ENCODE assay signal across 8 mouse cellular contexts in genomic region chr7:16891641-16892351, GRCm38 (mm10). TPM values are rescaled to one million over a fixed set of nuclear protein-coding genes. Genes with fewer than 3 reads are reported as not detected.
DNase-seq lines count a peak whose midpoint lies in the region; ATAC-seq and TF ChIP-seq lines count a peak whose summit lies in the region.

Gene Gng8 (plus strand): TSS chr7:16891786.

- peaks cover under 1% of the 10 kb centered on the region; the same call in 1 of the 2 replicates for H3K36me3 ChIP-seq in forebrain, embryonic 12.5 days (replicated peaks)
- H3K36me3 ChIP-seq in heart, postnatal 0 days (replicated peaks; ENCODE audit: control insufficient read depth, insufficient read depth, low read length) = peaks cover under 1% of the 10 kb centered on the region; the same call in 1 of the 2 replicates
- H3K36me3 ChIP-seq in liver, embryonic 16.5 days (ENCODE audit: control insufficient read depth, insufficient read depth) = no peaks in the 10 kb centered on the region
- H3K36me3 ChIP-seq in neural tube, embryonic 12.5 days = peaks cover 3% of the 10 kb centered on the region
- H3K36me3 ChIP-seq in stomach, postnatal 0 days (ENCODE audit: control insufficient read depth, insufficient read depth, low read length) = no peaks in the 10 kb centered on the region

- DNase-seq in c-Kit-positive CD71-positive TER-119-negative erythroid progenitor cells, embryonic 14.5 days (ENCODE audit: low read depth) = peak; percentile 80
- peak; percentile 88 for DNase-seq in heart, postnatal 0 days (ENCODE audit: low spot score)
- DNase-seq in kidney, postnatal 36 days = peak; percentile 88 to 94
- DNase-seq in stomach, postnatal 0 days (ENCODE audit: low spot score) = peak; percentile 85

- H3K4me2 ChIP-seq in forebrain, embryonic 12.5 days = peak within 1 kb of the TSS; percentile 62
- H3K4me2 ChIP-seq in heart, postnatal 0 days (ENCODE audit: low read depth, low read length) = peak within 1 kb of the TSS; percentile 62
- peak within 1 kb of the TSS; percentile 80 for H3K4me2 ChIP-seq in liver, embryonic 16.5 days (ENCODE audit: low read depth, low read length)
- peak within 1 kb of the TSS; percentile 66 for H3K4me2 ChIP-seq in neural tube, embryonic 12.5 days (replicated peaks)
- H3K4me2 ChIP-seq in stomach, postnatal 0 days (replicated peaks; ENCODE audit: low read depth) = peak within 1 kb of the TSS; percentile 58

- peak within 1 kb of the TSS; percentile 57 for H3K27ac ChIP-seq in forebrain, embryonic 12.5 days
- peak within 1 kb of the TSS; percentile 72 for H3K27ac ChIP-seq in heart, postnatal 0 days (ENCODE audit: low read depth)
- H3K27ac ChIP-seq in liver, embryonic 16.5 days (ENCODE audit: low read length) = no peak within 1 kb of the TSS
- H3K27ac ChIP-seq in neural tube, embryonic 12.5 days = no peak within 1 kb of the TSS
- peak within 1 kb of the TSS; percentile 91 for H3K27ac ChIP-seq in stomach, postnatal 0 days (replicated peaks)

- peaks cover 47% of the 10 kb centered on the region for H3K4me1 ChIP-seq in forebrain, embryonic 12.5 days
- H3K4me1 ChIP-seq in heart, postnatal 0 days (ENCODE audit: control insufficient read depth, insufficient read depth) = no peaks in the 10 kb centered on the region; the same call in 1 of the 2 replicates
- peaks cover 9% of the 10 kb centered on the region for H3K4me1 ChIP-seq in liver, embryonic 16.5 days (ENCODE audit: control insufficient read depth, low read depth, low read length)
- H3K4me1 ChIP-seq in neural tube, embryonic 12.5 days = peaks cover 37% of the 10 kb centered on the region
- no peaks in the 10 kb centered on the region; the same call in 1 of the 2 replicates for H3K4me1 ChIP-seq in stomach, postnatal 0 days (replicated peaks; ENCODE audit: control insufficient read depth, insufficient read depth)

- under 1% methylated on average over 30 of the region's 30 CpGs for WGBS in forebrain, embryonic 12.5 days
- under 1% methylated on average over 30 of the region's 30 CpGs for WGBS in heart, postnatal 0 days
- WGBS in liver, embryonic 16.5 days (ENCODE audit: insufficient replicate concordance) = under 1% methylated on average over 30 of the region's 30 CpGs
- under 1% methylated on average over 30 of the region's 30 CpGs for WGBS in neural tube, embryonic 12.5 days
- under 1% methylated on average over 30 of the region's 30 CpGs for WGBS in stomach, postnatal 0 days

- TF ChIP-seq EP300 in heart, postnatal 0 days (IDR thresholded peaks at IDR 0.05; ENCODE audit: low read depth) = no peak
- no peak for TF ChIP-seq EP300 in stomach, postnatal 0 days (optimal IDR thresholded peaks at IDR 0.05)

- peak; percentile 97 for TF ChIP-seq CTCF in heart, postnatal 0 days (IDR thresholded peaks at IDR 0.05; ENCODE audit: low read depth)
- peak; percentile 98 for TF ChIP-seq CTCF in stomach, postnatal 0 days (IDR thresholded peaks at IDR 0.05; ENCODE audit: low read depth)

- H3K27me3 ChIP-seq in forebrain, embryonic 12.5 days = peaks cover 60% of the 10 kb centered on the region
- peaks cover 27% of the 10 kb centered on the region for H3K27me3 ChIP-seq in heart, postnatal 0 days (ENCODE audit: control insufficient read depth, insufficient read depth, low read length)
- peaks cover 57% of the 10 kb centered on the region for H3K27me3 ChIP-seq in liver, embryonic 16.5 days (ENCODE audit: control insufficient read depth, insufficient read depth, low read depth, low read length)
- H3K27me3 ChIP-seq in neural tube, embryonic 12.5 days (replicated peaks) = peaks cover 43% of the 10 kb centered on the region
- no peaks in the 10 kb centered on the region for H3K27me3 ChIP-seq in stomach, postnatal 0 days (ENCODE audit: control insufficient read depth, insufficient read depth, low read length)

- no peaks in the 10 kb centered on the region for H3K9me3 ChIP-seq in forebrain, embryonic 12.5 days
- no peaks in the 10 kb centered on the region for H3K9me3 ChIP-seq in heart, postnatal 0 days (replicated peaks; ENCODE audit: control insufficient read depth, low read length)
- no peaks in the 10 kb centered on the region for H3K9me3 ChIP-seq in liver, embryonic 16.5 days (replicated peaks; ENCODE audit: control insufficient read depth, low read length)
- no peaks in the 10 kb centered on the region for H3K9me3 ChIP-seq in neural tube, embryonic 12.5 days
- no peaks in the 10 kb centered on the region for H3K9me3 ChIP-seq in stomach, postnatal 0 days (ENCODE audit: control insufficient read depth, low read length)

- ATAC-seq in CD4-positive, CD25-positive, alpha-beta regulatory T cell, adult 4 months = peak; percentile 83
- peak; percentile 74 for ATAC-seq in forebrain, embryonic 12.5 days (ENCODE audit: low FRiP score)
- ATAC-seq in heart, postnatal 0 days (ENCODE audit: insufficient read depth, low read depth) = peak; percentile 81
- peak; percentile 82 for ATAC-seq in liver, embryonic 16.5 days (ENCODE audit: low read depth)
- ATAC-seq in neural tube, embryonic 12.5 days (ENCODE audit: low FRiP score, low read depth) = peak; percentile 67
- ATAC-seq in stomach, postnatal 0 days (ENCODE audit: low FRiP score, low TSS enrichment) = peak; percentile 86

- H3K9ac ChIP-seq in forebrain, embryonic 12.5 days = peak within 1 kb of the TSS; percentile 26; the same call in 1 of the 2 replicates
- no peak within 1 kb of the TSS for H3K9ac ChIP-seq in heart, postnatal 0 days (replicated peaks; ENCODE audit: low read depth, low read length)
- no peak within 1 kb of the TSS for H3K9ac ChIP-seq in liver, embryonic 16.5 days (ENCODE audit: low read depth, low read length)
- peak within 1 kb of the TSS; percentile 23; the same call in 1 of the 2 replicates for H3K9ac ChIP-seq in neural tube, embryonic 12.5 days
- no peak within 1 kb of the TSS; the same call in 1 of the 2 replicates for H3K9ac ChIP-seq in stomach, postnatal 0 days (ENCODE audit: low read length)

- peak within 1 kb of the TSS; percentile 30 for H3K4me3 ChIP-seq in forebrain, embryonic 12.5 days (replicated peaks)
- H3K4me3 ChIP-seq in heart, postnatal 0 days (ENCODE audit: low read depth, low read length) = peak within 1 kb of the TSS; percentile 30
- peak within 1 kb of the TSS; percentile 44 for H3K4me3 ChIP-seq in liver, embryonic 16.5 days (ENCODE audit: low read depth, low read length)
- peak within 1 kb of the TSS; percentile 22 for H3K4me3 ChIP-seq in neural tube, embryonic 12.5 days
- H3K4me3 ChIP-seq in stomach, postnatal 0 days (ENCODE audit: low read depth, low read length) = peak within 1 kb of the TSS; percentile 33

RNA-seq across cellular contexts. Expression of gene Gng8, which starts in this region (rescaled TPM):
- polyA plus RNA-seq in CD4-positive, CD25-positive, alpha-beta regulatory T cell, adult 4 months (2017; shearing (Covaris generic)) = not detected
- polyA plus RNA-seq in forebrain, embryonic 12.5 days (2016; fragmentation: Nextera tagmentation; extraction: Ambion mirVana) = 14.7 and 16.4 TPM in 2 replicates
- 0.27 and 4.0 TPM in 2 replicates for total RNA-seq in heart, postnatal 0 days (2014; rRNA removed; ENCODE audit: low replicate concordance)
- polyA plus RNA-seq in heart, postnatal 0 days (2015; fragmentation: Nextera tagmentation; extraction: Ambion mirVana) = 1.7 and 2.5 TPM in 2 replicates
- 0.17 TPM in 1 of 2 replicates, not detected in the other for polyA plus RNA-seq in liver, embryonic 16.5 days (2015; fragmentation: Nextera tagmentation; extraction: Ambion mirVana)
- polyA plus RNA-seq in neural tube, embryonic 12.5 days (2016; fragmentation: Nextera tagmentation; extraction: Ambion mirVana) = 8.4 and 9.6 TPM in 2 replicates
- 7.3 and 7.4 TPM in 2 replicates for polyA plus RNA-seq in stomach, postnatal 0 days (2015; fragmentation: Nextera tagmentation; extraction: Ambion mirVana)

Comparison
In these comparisons a context has a peak if more than half of its experiments do, and no peak if none do; other contexts are left out.
1. Peak in ATAC-seq in CD4-positive, CD25-positive, alpha-beta regulatory T cell, adult 4 months; RNA of the gene not detected or under 1 TPM.
2. Peak in ATAC-seq, H3K4me3 ChIP-seq and H3K4me2 ChIP-seq in liver, embryonic 16.5 days; RNA of the gene not detected or under 1 TPM.
3. H3K27ac ChIP-seq: peak in forebrain, embryonic 12.5 days (single experiment), heart, postnatal 0 days (single experiment) and stomach, postnatal 0 days (single experiment); none in liver, embryonic 16.5 days (single experiment) and neural tube, embryonic 12.5 days (single experiment).
4. H3K9ac ChIP-seq: peak in forebrain, embryonic 12.5 days (single experiment) and neural tube, embryonic 12.5 days (single experiment); none in heart, postnatal 0 days (single experiment), liver, embryonic 16.5 days (single experiment) and stomach, postnatal 0 days (single experiment).
5. Peak in every context shown above with its lines, with median percentiles within 50 percentile points of each other: ATAC-seq, DNase-seq, H3K4me2 ChIP-seq and H3K4me3 ChIP-seq.